Mouse (Mus musculus) lung, postnatal 0 days (tissue): ENCODE measurements around the gene Gm49361. TPM values are rescaled to one million over a fixed set of nuclear protein-coding genes. Genes with fewer than 3 reads are reported as not detected.

ENCODE experiments used
- ATAC-seq: fragments of 200-750 bp; cut with Nextera tagmentation; 2 replicates; pipeline ENCODE4 v1.8.0; 2017; ENCODE audit warnings: moderate library complexity
- DNase-seq: peaks from one replicate; pipeline ENCODE4 v3.0.0-alpha.2; 2016; ENCODE audit warnings: low spot score
- H3K27ac ChIP-seq: fragments of 300-500 bp; sonication (generic); 2 replicates; pipeline ENCODE4 v1.5.1; 2014; ENCODE audit warnings: antibody characterized with exemption, mild to moderate bottlenecking, low read length, mixed read lengths
- H3K27me3 ChIP-seq: fragments of 300-500 bp; sonication (generic); replicated peaks from 2 replicates; pipeline ENCODE4 v1.6.1; 2014; ENCODE audit warnings: low read length, mixed read lengths; ENCODE audit not compliant: insufficient read depth
- H3K36me3 ChIP-seq: fragments of 300-500 bp; sonication (generic); 2 replicates; pipeline ENCODE4 v1.6.1; 2014; ENCODE audit warnings: low read length, mixed read lengths; ENCODE audit not compliant: insufficient read depth
- H3K4me1 ChIP-seq: fragments of 300-500 bp; sonication (generic); 2 replicates; pipeline ENCODE4 v1.6.1; 2014; ENCODE audit warnings: antibody characterized with exemption, low read depth, low read length, mixed read lengths; ENCODE audit not compliant: insufficient read depth
- H3K4me2 ChIP-seq: fragments of 300-500 bp; sonication (generic); replicated peaks from 2 replicates; pipeline ENCODE4 v1.6.1; 2014; ENCODE audit warnings: low read depth, mild to moderate bottlenecking, low read length, moderate library complexity, mixed read lengths
- H3K4me3 ChIP-seq: fragments of 300-500 bp; sonication (generic); 2 replicates; pipeline ENCODE4 v1.5.1; 2014; ENCODE audit warnings: low read depth, low read length
- H3K9ac ChIP-seq: fragments of 300-500 bp; sonication (generic); replicated peaks from 2 replicates; pipeline ENCODE4 v1.6.1; 2014; ENCODE audit warnings: low read depth, mild to moderate bottlenecking
- H3K9me3 ChIP-seq: fragments of 300-500 bp; sonication (generic); 2 replicates; pipeline ENCODE4 v1.6.1; 2016; ENCODE audit warnings: low read length, mixed read lengths
- CTCF ChIP-seq: IDR thresholded peaks from 2 replicates; pipeline ENCODE4 v1.5.1; 2016; ENCODE audit warnings: antibody characterized with exemption, mild to moderate bottlenecking
- EP300 ChIP-seq: IDR thresholded peaks from 2 replicates; pipeline ENCODE4 v1.6.1; 2016; ENCODE audit warnings: antibody characterized with exemption, mild to moderate bottlenecking, control low read depth
- WGBS: fragments of 180-500 bp; shearing (Covaris S2); extraction: QIAGEN DNeasy Blood & Tissue Kit; methylation state at CpG from one replicate; pipeline ENCODE4 v1.1.7; 2014; 5-methylcytosine and 5-hydroxymethylcytosine counted together
- polyA plus RNA-seq: library from polyadenylated mRNA; unstranded; fragments of >200 nt; fragmentation: Nextera tagmentation; extraction: Ambion mirVana; gene quantifications from 2 replicates; pipeline ENCODE4 v1.2.1, GENCODE M21; 2015

The Gm49361 gene
- polyA plus RNA-seq, 1 experiment from 2014 or later: not detected

DNA sequence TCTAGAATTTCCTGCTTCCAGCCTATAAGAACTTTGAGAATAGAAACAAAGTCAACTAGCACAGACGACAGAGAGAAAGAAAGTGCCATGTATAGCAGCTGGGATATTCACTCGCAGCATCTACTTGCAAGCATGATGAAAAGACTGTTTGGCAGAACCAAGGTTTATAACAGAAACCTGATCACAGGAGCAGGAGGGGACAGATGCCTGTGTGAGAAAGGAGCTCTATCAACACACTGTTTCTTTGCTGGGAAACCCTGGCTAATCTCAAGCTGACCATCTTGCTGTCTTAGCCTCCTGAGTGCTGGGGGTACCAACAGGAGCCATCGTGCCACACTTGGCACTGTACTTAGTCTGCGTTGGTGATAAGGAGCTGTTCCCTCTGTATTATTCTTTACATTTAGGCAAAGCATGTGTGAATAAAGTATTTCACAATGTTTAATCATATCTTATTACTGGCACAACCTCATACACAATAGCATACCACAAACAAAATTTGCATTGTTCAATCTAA lies 136.0 kb downstream of the Gm49361 start:
- Histone ChIP-seq H3K4me1 (peaks cover 8% of the 10 kb centered on the region; the same call in 1 of the 2 replicates), H3K4me3 (no peak overlapping the region), H3K27ac (no peak overlapping the region), H3K36me3 (no peaks in the 10 kb centered on the region), H3K9me3 (no peaks in the 10 kb centered on the region), H3K4me2 (no peak overlapping the region), H3K27me3 (no peaks in the 10 kb centered on the region), H3K9ac (no peak overlapping the region)
- 43% methylated on average over 4 of the region's 4 CpGs for WGBS
- TF ChIP-seq EP300 (no peak), CTCF (no peak)
- no peak for DNase-seq
- no peak for ATAC-seq

- DNase-seq (peak; percentile 94), ATAC-seq (peak; percentile 98)
- no peaks in the 10 kb centered on the region for H3K27me3 ChIP-seq
- TF ChIP-seq CTCF (no peak), EP300 (peak; percentile 82)
- peaks cover 8% of the 10 kb centered on the region; the same call in 1 of the 2 replicates for H3K4me1 ChIP-seq
- H3K9me3 ChIP-seq: no peaks in the 10 kb centered on the region
- H3K4me3 ChIP-seq: no peak overlapping the region
- WGBS: 8% methylated on average over 1 of the region's 1 CpGs
- no peak overlapping the region for H3K9ac ChIP-seq
- peak overlapping the region; percentile 15; the same call in 1 of the 2 replicates for H3K4me2 ChIP-seq
- H3K27ac ChIP-seq: peak overlapping the region; percentile 48; the same call in 1 of the 2 replicates
- H3K36me3 ChIP-seq: 0 out of 2 replicates have a peak, but pooled peaks cover 8% of the 10 kb centered on the region
These were observed 138.4 kb downstream of the Gm49361 start for GRCm38 (mm10) chr14:57607500-57607899.

GRCm38 (mm10) chr14:57606663-57607365 lies 139.1 kb downstream of the Gm49361 start:
- DNase-seq (peak; percentile 83), ATAC-seq (peak; percentile 78)
- H3K4me2 ChIP-seq: peak overlapping the region; percentile 15; the same call in 1 of the 2 replicates
- no peaks in the 10 kb centered on the region for H3K27me3 ChIP-seq
- 0 out of 2 replicates have a peak, but pooled peaks cover 8% of the 10 kb centered on the region for H3K36me3 ChIP-seq
- no peak overlapping the region for H3K9ac ChIP-seq
- H3K4me1 ChIP-seq: peaks cover 8% of the 10 kb centered on the region; the same call in 1 of the 2 replicates
- peak; percentile 86 for TF ChIP-seq EP300
- TF ChIP-seq CTCF: no peak
- no peak overlapping the region for H3K4me3 ChIP-seq
- H3K27ac ChIP-seq: peak overlapping the region; percentile 48
- 26% methylated on average over 8 of the region's 8 CpGs for WGBS
- no peaks in the 10 kb centered on the region for H3K9me3 ChIP-seq

DNA sequence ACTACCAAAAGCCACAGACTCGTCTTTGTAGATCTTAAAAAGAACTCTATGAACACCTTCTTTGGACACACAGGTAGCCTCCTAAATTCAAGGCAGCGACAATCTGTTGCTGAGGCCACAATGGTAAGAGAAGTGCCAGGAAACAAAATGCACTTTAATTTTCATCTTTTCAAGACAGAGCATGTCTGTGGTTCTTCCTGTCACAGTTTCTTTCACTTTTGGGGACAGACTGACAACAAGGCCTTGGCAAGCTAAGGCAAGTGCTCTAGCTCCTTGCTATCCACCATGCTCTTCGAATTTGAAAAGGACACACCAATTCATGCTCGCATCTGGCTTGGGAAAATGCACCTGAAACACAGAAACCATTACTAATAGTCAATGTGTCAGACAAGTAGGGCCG lies 152.6 kb downstream of the Gm49361 start:
- WGBS: 94% methylated on average over 5 of the region's 5 CpGs
- Histone ChIP-seq H3K4me3 (no peak overlapping the region), H3K4me2 (no peak overlapping the region), H3K27me3 (no peaks in the 10 kb centered on the region), H3K9me3 (no peaks in the 10 kb centered on the region), H3K9ac (no peak overlapping the region), H3K36me3 (peaks cover 12% of the 10 kb centered on the region; the same call in 1 of the 2 replicates), H3K4me1 (no peaks in the 10 kb centered on the region), H3K27ac (no peak overlapping the region)
- no peak for ATAC-seq
- no peak for DNase-seq
- TF ChIP-seq EP300: no peak
- TF ChIP-seq CTCF: no peak

Other genes starting within 250 kb of the Gm49361 start
- 9.1 and 9.4 TPM in 2 replicates for gene Il17d, start 221.3 kb downstream of the Gm49361 start, polyA plus RNA-seq
- 64.1 and 69.9 TPM in 2 replicates for gene Eef1akmt1, start 174.5 kb downstream of the Gm49361 start, polyA plus RNA-seq
- 6.4 and 7.0 TPM in 2 replicates for gene Xpo4, start 80.7 kb downstream of the Gm49361 start, polyA plus RNA-seq
- gene Lats2, start 12.3 kb upstream of the Gm49361 start, polyA plus RNA-seq: 24.2 and 27.5 TPM in 2 replicates
- 16.5 and 18.9 TPM in 2 replicates for gene Sap18, start 52.1 kb upstream of the Gm49361 start, polyA plus RNA-seq
- 1.8 and 2.2 TPM in 2 replicates for gene Ska3, start 80.1 kb upstream of the Gm49361 start, polyA plus RNA-seq
- 163 and 210 TPM in 2 replicates for gene Mrpl57, start 80.1 kb upstream of the Gm49361 start, polyA plus RNA-seq
- 57.2 and 64.6 TPM in 2 replicates for gene Zdhhc20, start 144.2 kb upstream of the Gm49361 start, polyA plus RNA-seq